Mouse (Mus musculus) bone marrow macrophage, adult 2 months (primary cell): Measurements from ENCODE around the gene Gtf2f2. TPM values are rescaled to one million over a fixed set of nuclear protein-coding genes. Genes with fewer than 3 reads are reported as not detected.

ENCODE experiments used
- H3K27ac ChIP-seq: 2 replicates; pipeline ENCODE4 v1.5.1; 2012; ENCODE audit warnings: low read depth, low read length; ENCODE audit not compliant: insufficient read depth
- H3K4me1 ChIP-seq: 2 replicates; pipeline ENCODE4 v1.6.1; 2012; ENCODE audit warnings: low read length; ENCODE audit not compliant: control insufficient read depth, insufficient read depth
- H3K4me3 ChIP-seq: 2 replicates; pipeline ENCODE4 v1.5.1; 2012; ENCODE audit warnings: mild to moderate bottlenecking, low read length, moderate library complexity; ENCODE audit not compliant: insufficient read depth
- CTCF ChIP-seq: IDR thresholded peaks from 2 replicates; pipeline ENCODE4 v1.5.1; 2012; ENCODE audit warnings: low read depth, mild to moderate bottlenecking, low read length, moderate library complexity
- POLR2A ChIP-seq: IDR thresholded peaks from 2 replicates; pipeline ENCODE4 v1.6.1; 2012; ENCODE audit warnings: mild to moderate bottlenecking, low read depth, low read length, borderline replicate concordance
- polyA plus RNA-seq: library from polyadenylated mRNA; stranded (reverse); fragments of >200 nt; gene quantifications from 2 replicates; pipeline ENCODE4 v1.2.4, GENCODE M21; 2012; ENCODE audit not compliant: missing spikeins, insufficient read depth, insufficient read length

Gtf2f2 gene
- 15.7 and 18.7 TPM in 2 replicates for polyA plus RNA-seq

DNA sequence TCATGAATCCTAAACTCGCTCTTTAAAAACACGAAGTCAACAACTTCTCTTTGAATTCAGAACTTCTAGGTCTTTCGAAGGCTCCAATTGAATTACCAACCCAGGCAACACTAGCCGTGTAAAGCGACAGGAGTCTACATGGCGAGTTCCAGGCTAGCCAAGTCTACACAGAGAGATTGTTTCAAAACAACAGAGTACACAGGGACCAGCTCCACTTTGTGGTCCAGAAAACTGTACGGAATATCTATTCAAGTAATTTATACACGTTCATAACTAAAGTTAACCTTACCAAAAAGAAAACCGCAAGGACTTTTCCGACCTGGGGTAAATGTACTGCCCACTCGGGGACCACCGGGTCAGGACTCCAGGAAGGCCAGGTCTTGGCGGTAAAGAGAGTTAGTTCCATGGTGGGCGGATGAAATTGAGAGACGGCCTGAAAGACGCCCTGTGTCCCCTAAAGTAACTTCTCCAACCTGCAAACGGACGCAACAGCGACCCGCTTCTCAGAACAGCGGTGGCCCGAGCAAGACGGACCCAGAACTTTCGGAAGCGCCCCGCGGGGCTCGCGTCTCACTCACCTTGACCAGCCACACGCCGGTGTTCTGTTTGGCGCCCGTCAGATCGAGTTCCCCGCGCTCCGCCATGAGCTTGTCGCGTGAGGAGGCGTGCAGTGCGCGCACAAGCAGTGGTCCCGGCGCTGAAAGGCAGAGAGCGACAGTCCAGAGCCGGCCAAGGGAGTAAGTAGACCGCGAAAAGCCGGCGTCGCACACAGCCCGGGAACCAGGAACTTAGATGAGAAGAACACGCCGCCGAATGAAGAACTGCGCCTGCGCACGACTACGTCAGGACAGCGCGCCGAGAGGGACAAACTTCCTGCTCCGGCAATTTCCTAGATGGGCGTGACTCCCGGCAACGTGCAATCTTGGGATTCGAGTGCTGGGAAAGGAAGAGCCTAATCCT is at the start of gene Gtf2f2:
Gtf2f2 (minus strand) TSS at position 764 of the 960 bp plus-strand sequence.
- TF ChIP-seq CTCF (no peak), POLR2A (no peak)
- Histone ChIP-seq H3K27ac (peak within 1 kb of the TSS; percentile 34), H3K4me3 (peak within 1 kb of the TSS; percentile 74), H3K4me1 (peaks cover 17% of the 10 kb centered on the region)

DNA sequence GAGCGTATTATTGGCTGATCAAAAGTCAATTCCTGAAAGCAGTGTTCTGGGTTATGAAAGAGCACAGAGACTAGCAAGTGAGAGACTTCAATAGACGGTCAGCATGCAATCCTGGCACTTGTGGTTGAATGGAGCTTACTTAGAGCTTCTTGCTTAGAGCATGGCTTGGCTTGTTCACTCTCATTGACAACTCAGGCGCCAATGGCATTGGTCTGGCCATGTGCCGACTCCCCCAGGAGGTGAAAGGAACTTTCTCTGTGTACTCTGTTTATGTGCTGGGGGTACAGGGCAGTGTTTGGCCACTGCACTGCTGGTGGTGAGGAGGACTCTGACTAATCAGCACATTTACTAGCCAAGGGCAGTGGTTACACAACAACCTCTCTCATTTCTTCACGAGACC is 48.8 kb upstream of the Gtf2f2 start:
- TF ChIP-seq POLR2A = no peak
- no peak for TF ChIP-seq CTCF
- Histone ChIP-seq H3K4me1 (0 out of 2 replicates have a peak, but pooled peaks cover 3% of the 10 kb centered on the region), H3K4me3 (no peak overlapping the region), H3K27ac (no peak overlapping the region)

DNA sequence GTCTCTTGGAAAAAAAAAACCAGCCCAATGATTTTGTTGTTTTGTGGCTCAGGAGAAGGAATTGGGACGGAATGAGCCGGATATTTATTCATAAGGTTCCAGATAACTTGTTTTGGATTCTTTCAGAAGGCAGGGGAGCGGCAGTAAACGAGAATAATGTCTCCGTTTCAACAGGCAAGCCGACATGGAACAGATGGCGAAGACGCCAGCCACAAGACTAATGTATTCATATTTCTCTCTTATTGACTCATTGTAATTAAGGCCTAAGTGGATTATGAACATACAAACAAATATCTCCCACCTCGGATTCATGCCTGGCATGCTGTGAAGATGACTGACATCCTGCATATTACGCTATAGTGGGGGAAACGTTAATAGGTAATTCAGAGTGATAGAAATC is 43.1 kb upstream of the Gtf2f2 start:
- TF ChIP-seq CTCF (no peak), POLR2A (no peak)
- Histone ChIP-seq H3K4me3 (no peak overlapping the region), H3K4me1 (peaks cover 12% of the 10 kb centered on the region), H3K27ac (no peak overlapping the region)

DNA sequence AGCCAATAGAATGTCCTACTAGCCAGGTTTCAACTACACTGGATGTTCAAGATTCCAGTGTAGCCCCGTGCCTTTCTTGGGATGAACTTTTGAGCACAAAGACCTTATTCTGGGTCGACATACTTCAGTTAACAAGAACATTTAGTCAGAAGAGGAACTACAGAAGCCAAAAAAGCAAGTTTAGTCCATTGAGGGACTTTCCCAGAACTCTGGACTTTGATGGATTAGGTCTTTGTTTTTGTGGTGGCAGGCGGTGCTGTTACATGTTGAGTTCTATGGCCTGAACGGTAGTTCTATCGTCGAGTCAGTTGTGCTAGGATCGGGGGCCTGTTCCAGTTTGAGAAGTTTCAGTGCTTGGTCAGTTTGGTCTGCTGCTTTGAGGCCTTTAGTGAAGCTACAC is 41.3 kb upstream of the Gtf2f2 start:
- H3K4me3 ChIP-seq = no peak overlapping the region
- no peak for TF ChIP-seq POLR2A
- no peak for TF ChIP-seq CTCF
- peaks cover 12% of the 10 kb centered on the region for H3K4me1 ChIP-seq
- no peak overlapping the region for H3K27ac ChIP-seq

DNA sequence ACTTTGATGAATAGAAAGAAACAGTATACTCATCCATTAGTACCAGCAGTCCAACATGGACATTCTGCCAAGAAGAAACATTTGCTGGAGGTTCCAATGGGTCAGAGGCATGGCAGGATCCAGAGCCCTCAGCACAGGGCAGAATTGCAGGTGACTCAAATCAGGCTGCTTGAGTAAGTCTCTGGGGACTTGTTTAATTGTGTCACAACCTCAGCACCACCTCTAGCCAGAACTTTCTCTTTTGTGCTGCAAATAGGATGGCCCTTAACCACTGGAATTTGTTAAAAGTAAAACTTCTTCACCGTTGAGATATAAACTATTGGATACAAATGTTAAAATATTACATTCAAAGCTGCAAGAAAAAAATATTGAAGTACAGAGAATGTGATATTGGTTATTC is 35.1 kb upstream of the Gtf2f2 start:
- TF ChIP-seq POLR2A = no peak
- no peak for TF ChIP-seq CTCF
- H3K4me1 ChIP-seq = no peaks in the 10 kb centered on the region
- H3K4me3 ChIP-seq = no peak overlapping the region
- no peak overlapping the region for H3K27ac ChIP-seq

DNA sequence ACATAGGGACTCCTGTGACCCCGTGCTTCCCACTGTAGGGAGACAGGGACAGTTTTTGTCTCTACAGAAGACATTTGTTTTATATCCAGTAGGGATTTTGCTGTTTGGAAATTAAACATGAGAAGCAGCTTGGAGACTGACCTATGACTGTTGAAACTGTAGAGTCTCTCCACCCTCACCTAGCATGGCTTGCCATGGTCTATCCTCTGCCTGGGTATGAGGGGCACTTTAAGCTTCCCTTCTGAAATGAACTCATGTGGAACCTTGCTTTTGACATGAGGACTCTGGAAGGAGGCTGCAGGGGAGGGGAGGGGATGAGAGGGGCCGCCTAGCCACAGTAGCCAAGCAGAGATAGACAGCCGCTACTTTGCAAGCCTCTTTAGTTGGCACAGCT is 33.5 kb upstream of the Gtf2f2 start:
- Histone ChIP-seq H3K4me1 (peaks cover 6% of the 10 kb centered on the region), H3K27ac (no peak overlapping the region), H3K4me3 (no peak overlapping the region)
- TF ChIP-seq POLR2A (no peak), CTCF (no peak)

DNA sequence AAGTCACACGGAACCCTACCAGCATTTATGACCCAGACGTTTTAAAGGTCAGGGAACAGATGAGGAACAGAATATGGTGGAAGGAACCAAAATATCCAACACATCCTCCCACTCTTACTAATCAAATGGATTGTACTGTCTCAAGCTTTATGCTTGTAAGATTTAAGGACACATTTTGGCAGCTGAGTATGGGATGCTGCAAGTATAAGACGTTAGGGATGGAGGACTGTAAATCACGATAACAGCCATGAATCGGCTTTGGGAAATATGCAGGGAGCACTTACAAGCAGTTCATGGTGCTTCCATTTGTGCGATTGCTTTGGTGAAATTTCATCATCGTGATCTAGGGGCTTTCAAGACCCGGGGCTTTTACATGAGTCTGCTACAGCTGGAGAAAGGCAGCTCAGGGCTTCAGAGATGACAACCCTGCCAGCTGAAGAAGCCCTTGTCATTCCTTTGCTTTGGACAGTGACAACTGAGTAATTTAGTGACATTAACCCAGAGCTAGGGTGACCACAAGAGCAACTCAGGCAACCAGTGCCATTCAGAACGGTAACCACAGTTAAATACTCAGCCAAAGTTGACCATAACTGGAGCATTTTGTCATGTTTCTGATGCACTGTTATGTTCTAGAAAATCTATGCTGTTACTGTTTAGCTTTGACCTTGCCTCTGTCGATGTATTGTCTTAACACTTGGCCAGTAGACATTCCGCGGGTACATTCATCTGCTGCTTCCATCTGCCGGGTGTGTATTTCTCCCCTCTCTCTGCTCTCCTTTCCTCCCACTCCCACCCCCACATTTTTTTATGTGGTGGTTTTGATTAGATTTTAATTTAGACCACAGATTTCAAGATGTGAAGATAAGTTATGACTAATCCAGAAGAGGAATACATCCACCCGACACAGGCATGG is 32.8 kb upstream of the Gtf2f2 start:
- TF ChIP-seq POLR2A (no peak), CTCF (no peak)
- H3K27ac ChIP-seq = no peak overlapping the region
- no peak overlapping the region for H3K4me3 ChIP-seq
- H3K4me1 ChIP-seq = peaks cover 6% of the 10 kb centered on the region

DNA sequence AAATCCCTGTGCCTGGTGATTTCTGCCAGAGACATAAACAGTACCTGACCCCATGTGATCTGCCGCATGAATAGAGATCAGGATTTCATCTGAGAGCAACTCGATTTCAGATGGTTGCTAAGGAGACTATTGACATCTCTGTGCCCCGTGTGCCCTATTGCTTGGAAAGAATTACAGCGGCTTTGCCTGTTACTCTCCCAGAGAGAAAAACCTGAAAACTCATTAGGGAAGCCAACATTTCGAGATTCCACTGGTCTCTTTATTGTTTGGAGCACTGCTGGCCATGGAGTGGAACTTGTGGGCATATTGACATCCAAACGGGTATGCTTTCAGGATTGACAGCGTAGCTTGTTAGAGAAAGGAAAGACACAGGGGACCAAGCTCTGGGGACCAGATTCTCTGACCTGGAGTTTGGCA is 22.6 kb upstream of the Gtf2f2 start:
- H3K4me1 ChIP-seq = no peaks in the 10 kb centered on the region
- H3K27ac ChIP-seq = no peak overlapping the region
- H3K4me3 ChIP-seq = no peak overlapping the region
- TF ChIP-seq CTCF (no peak), POLR2A (no peak)

DNA sequence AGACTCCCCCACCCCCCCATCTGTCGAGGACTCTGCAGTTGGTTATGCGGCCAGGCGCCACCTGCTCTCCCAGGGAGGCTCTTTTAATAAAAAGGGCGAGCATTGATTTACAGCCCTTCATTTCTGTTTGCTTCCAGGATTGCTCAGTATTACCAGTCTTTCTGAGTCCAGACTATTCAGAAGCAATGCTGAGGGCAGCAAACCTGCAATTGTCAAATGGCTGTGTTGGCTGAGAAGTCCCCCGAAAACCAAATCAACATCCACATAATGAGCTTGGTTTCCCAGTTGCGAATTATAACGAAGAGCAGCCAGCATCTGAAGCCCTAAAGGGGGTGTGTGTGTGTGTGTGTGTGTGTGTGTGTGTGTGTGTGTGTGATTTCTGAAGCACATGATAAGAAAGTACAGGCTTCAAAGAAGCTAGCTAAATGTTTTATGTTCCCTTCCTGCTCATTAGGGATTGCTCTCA is 22.0 kb upstream of the Gtf2f2 start:
- TF ChIP-seq CTCF (no peak), POLR2A (no peak)
- H3K27ac ChIP-seq = no peak overlapping the region

More for the DNA sequence above, 22.0 kb upstream of the Gtf2f2 start:
- no peak overlapping the region for H3K4me3 ChIP-seq
- H3K4me1 ChIP-seq = no peaks in the 10 kb centered on the region
